Mouse (Mus musculus) limb, embryonic 12.5 days (tissue): ENCODE data around the gene B4galt5. TPM values are rescaled to one million over a fixed set of nuclear protein-coding genes. Genes with fewer than 3 reads are reported as not detected.

Experiments used
- ATAC-seq: fragments of 200-750 bp; cut with Nextera tagmentation; 2 replicates; pipeline ENCODE4 v1.8.0; 2017; ENCODE audit warnings: low read depth, moderate TSS enrichment; ENCODE audit not compliant: insufficient number of reproducible peaks, insufficient read depth, low FRiP score, low TSS enrichment
- H3K27ac ChIP-seq: fragments of 300-500 bp; sonication (generic); 2 replicates; pipeline ENCODE4 v1.5.1; 2016; ENCODE audit warnings: mild to moderate bottlenecking, moderate library complexity
- H3K27me3 ChIP-seq: fragments of 300-500 bp; sonication (generic); 2 replicates; pipeline ENCODE4 v1.6.1; 2016; ENCODE audit warnings: mild to moderate bottlenecking, moderate library complexity
- H3K36me3 ChIP-seq: fragments of 300-500 bp; sonication (generic); 2 replicates; pipeline ENCODE4 v1.6.1; 2016; ENCODE audit warnings: mild to moderate bottlenecking, moderate library complexity
- H3K4me1 ChIP-seq: fragments of 300-500 bp; sonication (generic); replicated peaks from 2 replicates; pipeline ENCODE4 v1.6.1; 2016
- H3K4me2 ChIP-seq: fragments of 300-500 bp; sonication (generic); 2 replicates; pipeline ENCODE4 v1.6.1; 2016; ENCODE audit warnings: mild to moderate bottlenecking, moderate library complexity
- H3K4me3 ChIP-seq: fragments of 300-500 bp; sonication (generic); replicated peaks from 2 replicates; pipeline ENCODE4 v1.5.1; 2016; ENCODE audit warnings: mild to moderate bottlenecking
- H3K9ac ChIP-seq: fragments of 300-500 bp; sonication (generic); replicated peaks from 2 replicates; pipeline ENCODE4 v1.6.1; 2016; ENCODE audit warnings: mild to moderate bottlenecking, moderate library complexity
- H3K9me3 ChIP-seq: fragments of 300-500 bp; sonication (generic); 2 replicates; pipeline ENCODE4 v1.6.1; 2016; ENCODE audit warnings: mild to moderate bottlenecking, moderate library complexity
- WGBS: fragments of 180-500 bp; shearing (Covaris S2); methylation state at CpG from one replicate; pipeline ENCODE4 v1.1.7; 2016; 5-methylcytosine and 5-hydroxymethylcytosine counted together
- polyA plus RNA-seq: library from polyadenylated mRNA; unstranded; fragments of >200 nt; fragmentation: Nextera tagmentation; extraction: Ambion mirVana; gene quantifications from 2 replicates; pipeline ENCODE4 v1.2.1, GENCODE M21; 2016

B4galt5 gene
- polyA plus RNA-seq, 1 experiment from 2014 or later, result 11.4 TPM

- Histone ChIP-seq H3K9ac (no peak overlapping the region), H3K36me3 (no peaks in the 10 kb centered on the region)
- WGBS, result 77% methylated on average over 8 of the region's 8 CpGs
Observed at GRCm38 (mm10) chr2:167376160-167376564, 27.2 kb upstream of the B4galt5 start.

GRCm38 (mm10) chr2:167375688-167376087 lies 26.7 kb upstream of the B4galt5 start:
- no peaks in the 10 kb centered on the region for H3K36me3 ChIP-seq

More at GRCm38 (mm10) chr2:167376160-167376564, 27.2 kb upstream of the B4galt5 start:
- H3K9me3 ChIP-seq, result no peaks in the 10 kb centered on the region
- H3K4me2 ChIP-seq, result no peak overlapping the region
- H3K27me3 ChIP-seq, result no peaks in the 10 kb centered on the region
- no peak for ATAC-seq
- no peak overlapping the region for H3K4me3 ChIP-seq
- no peak overlapping the region for H3K27ac ChIP-seq
- peaks cover 4% of the 10 kb centered on the region; the same call in 1 of the 2 replicates for H3K4me1 ChIP-seq

GRCm38 (mm10) chr2:167375135-167375534 lies 26.2 kb upstream of the B4galt5 start:
- WGBS, result 83% methylated on average over 9 of the region's 9 CpGs

More at GRCm38 (mm10) chr2:167375688-167376087, 26.7 kb upstream of the B4galt5 start:
- Histone ChIP-seq H3K4me3 (no peak overlapping the region), H3K4me2 (no peak overlapping the region), H3K9me3 (no peaks in the 10 kb centered on the region), H3K4me1 (peaks cover 3% of the 10 kb centered on the region; the same call in 1 of the 2 replicates), H3K27me3 (no peaks in the 10 kb centered on the region), H3K27ac (no peak overlapping the region), H3K9ac (no peak overlapping the region)
- ATAC-seq, result no peak
- WGBS, result 89% methylated on average over 5 of the region's 5 CpGs

GRCm38 (mm10) chr2:167374191-167374805 lies 25.3 kb upstream of the B4galt5 start:
- Histone ChIP-seq H3K27ac (no peak overlapping the region), H3K4me2 (no peak overlapping the region), H3K27me3 (no peaks in the 10 kb centered on the region), H3K36me3 (no peaks in the 10 kb centered on the region), H3K4me1 (no peaks in the 10 kb centered on the region; the same call in 1 of the 2 replicates), H3K9ac (no peak overlapping the region), H3K9me3 (no peaks in the 10 kb centered on the region), H3K4me3 (no peak overlapping the region)
- WGBS, result 93% methylated on average over 12 of the region's 12 CpGs
- no peak for ATAC-seq

More at GRCm38 (mm10) chr2:167375135-167375534, 26.2 kb upstream of the B4galt5 start:
- Histone ChIP-seq H3K4me1 (no peaks in the 10 kb centered on the region; the same call in 1 of the 2 replicates), H3K9me3 (no peaks in the 10 kb centered on the region), H3K27me3 (no peaks in the 10 kb centered on the region), H3K27ac (no peak overlapping the region), H3K36me3 (no peaks in the 10 kb centered on the region), H3K4me3 (no peak overlapping the region), H3K9ac (no peak overlapping the region), H3K4me2 (no peak overlapping the region)
- ATAC-seq, result no peak

- no peak overlapping the region for H3K9ac ChIP-seq
- no peaks in the 10 kb centered on the region for H3K27me3 ChIP-seq
- no peaks in the 10 kb centered on the region for H3K9me3 ChIP-seq
- H3K4me3 ChIP-seq, result no peak overlapping the region
- 78% methylated on average over 5 of the region's 5 CpGs for WGBS
- H3K4me1 ChIP-seq, result no peaks in the 10 kb centered on the region; the same call in 1 of the 2 replicates
- no peak overlapping the region for H3K4me2 ChIP-seq
- ATAC-seq, result no peak
- no peaks in the 10 kb centered on the region for H3K36me3 ChIP-seq
- H3K27ac ChIP-seq, result no peak overlapping the region
Observed at GRCm38 (mm10) chr2:167373266-167373665, 24.3 kb upstream of the B4galt5 start.

GRCm38 (mm10) chr2:167371506-167371905 lies 22.5 kb upstream of the B4galt5 start:
- H3K27ac ChIP-seq, result no peak overlapping the region
- no peaks in the 10 kb centered on the region for H3K36me3 ChIP-seq
- WGBS, result 97% methylated on average over 2 of the region's 2 CpGs
- no peaks in the 10 kb centered on the region for H3K9me3 ChIP-seq
- no peaks in the 10 kb centered on the region for H3K27me3 ChIP-seq
- 0 out of 2 replicates have a peak, but pooled peaks cover 9% of the 10 kb centered on the region for H3K4me1 ChIP-seq
- H3K4me2 ChIP-seq, result no peak overlapping the region
- no peak overlapping the region for H3K9ac ChIP-seq
- ATAC-seq, result no peak
- H3K4me3 ChIP-seq, result no peak overlapping the region

GRCm38 (mm10) chr2:167368328-167368727 lies 19.3 kb upstream of the B4galt5 start:
- Histone ChIP-seq H3K4me1 (0 out of 2 replicates have a peak, but pooled peaks cover 9% of the 10 kb centered on the region), H3K27ac (no peak overlapping the region), H3K9me3 (no peaks in the 10 kb centered on the region), H3K27me3 (no peaks in the 10 kb centered on the region), H3K36me3 (no peaks in the 10 kb centered on the region), H3K9ac (no peak overlapping the region), H3K4me2 (no peak overlapping the region), H3K4me3 (no peak overlapping the region)
- 74% methylated on average over 8 of the region's 9 CpGs for WGBS
- ATAC-seq, result no peak

- no peak overlapping the region for H3K4me3 ChIP-seq
- H3K27ac ChIP-seq, result no peak overlapping the region
- no peak for ATAC-seq
- no peak overlapping the region for H3K4me2 ChIP-seq
- no peaks in the 10 kb centered on the region for H3K27me3 ChIP-seq
- WGBS, result 67% methylated on average over 20 of the region's 20 CpGs
- 0 out of 2 replicates have a peak, but pooled peaks cover 9% of the 10 kb centered on the region for H3K4me1 ChIP-seq
- no peaks in the 10 kb centered on the region for H3K36me3 ChIP-seq
- H3K9me3 ChIP-seq, result no peaks in the 10 kb centered on the region
- H3K9ac ChIP-seq, result no peak overlapping the region
Observed at GRCm38 (mm10) chr2:167367777-167368281, 18.8 kb upstream of the B4galt5 start.

- no peak overlapping the region for H3K4me3 ChIP-seq
- no peak overlapping the region for H3K27ac ChIP-seq
- H3K4me1 ChIP-seq, result 0 out of 2 replicates have a peak, but pooled peaks cover 9% of the 10 kb centered on the region
- no peaks in the 10 kb centered on the region for H3K9me3 ChIP-seq
- H3K4me2 ChIP-seq, result no peak overlapping the region
- no peaks in the 10 kb centered on the region for H3K27me3 ChIP-seq
- WGBS, result 47% methylated on average over 7 of the region's 7 CpGs
- ATAC-seq, result no peak
- no peaks in the 10 kb centered on the region for H3K36me3 ChIP-seq
- H3K9ac ChIP-seq, result no peak overlapping the region
Observed at GRCm38 (mm10) chr2:167367325-167367724, 18.3 kb upstream of the B4galt5 start.

GRCm38 (mm10) chr2:167365063-167365462 lies 16.1 kb upstream of the B4galt5 start:
- Histone ChIP-seq H3K36me3 (no peaks in the 10 kb centered on the region), H3K4me2 (no peak overlapping the region), H3K4me3 (no peak overlapping the region), H3K9me3 (no peaks in the 10 kb centered on the region), H3K27me3 (no peaks in the 10 kb centered on the region), H3K9ac (no peak overlapping the region), H3K4me1 (0 out of 2 replicates have a peak, but pooled peaks cover 9% of the 10 kb centered on the region), H3K27ac (no peak overlapping the region)
- 97% methylated on average over 2 of the region's 2 CpGs for WGBS
- ATAC-seq, result no peak

GRCm38 (mm10) chr2:167363272-167364045 lies 14.5 kb upstream of the B4galt5 start:
- no peak overlapping the region for H3K4me2 ChIP-seq
- WGBS, result 73% methylated on average over 9 of the region's 9 CpGs
- no peaks in the 10 kb centered on the region for H3K36me3 ChIP-seq
- H3K4me1 ChIP-seq, result 0 out of 2 replicates have a peak, but pooled peaks cover 9% of the 10 kb centered on the region
- no peaks in the 10 kb centered on the region for H3K27me3 ChIP-seq
- no peaks in the 10 kb centered on the region for H3K9me3 ChIP-seq
- no peak overlapping the region for H3K4me3 ChIP-seq
- no peak overlapping the region for H3K9ac ChIP-seq
- no peak for ATAC-seq
- no peak overlapping the region for H3K27ac ChIP-seq
